Mouse (Mus musculus) fibroblast of lung, adult 2 months (primary cell): ENCODE measurements at regions not wholly inside any gene's neighbourhood (a gene's known extent, or its start where the extent isn't known, plus 50 kb on each side); places are given as distances from the start of the nearest gene placed in this dataset.
"Not testable (repeated sequence)": the region's sequence is repeated elsewhere in the genome, so short reads cannot be mapped to it uniquely, and the experiment has no call there.

Experiments used
- DNase-seq: peaks from one replicate; pipeline ENCODE4 v3.0.0-alpha.2; 2011; ENCODE audit warnings: low read depth

- DNase-seq = no peak
Observed at GRCm38 (mm10) chr13:28840142-28840541, 113.4 kb downstream of the Sox4 start.

GRCm38 (mm10) chr13:28839084-28839483 is 114.4 kb downstream of the Sox4 start:
- DNase-seq = no peak

- DNase-seq = no peak
Observed at GRCm38 (mm10) chr13:28838216-28838615, 115.3 kb downstream of the Sox4 start.

GRCm38 (mm10) chr13:28837196-28837595 is 116.3 kb downstream of the Sox4 start:
- not testable (repeated sequence) for DNase-seq

GRCm38 (mm10) chr13:28833700-28834065 is 119.8 kb downstream of the Sox4 start:
- no peak for DNase-seq

- DNase-seq = no peak
Observed at GRCm38 (mm10) chr13:28832855-28833699, 120.4 kb downstream of the Sox4 start.

- no peak for DNase-seq
Observed at GRCm38 (mm10) chr13:28826284-28826683, 127.2 kb downstream of the Sox4 start.

GRCm38 (mm10) chr13:28823985-28824384 is 129.5 kb downstream of the Sox4 start:
- no peak for DNase-seq

GRCm38 (mm10) chr13:28823311-28823880 is 130.1 kb downstream of the Sox4 start:
- no peak for DNase-seq

- DNase-seq = no peak
Observed at GRCm38 (mm10) chr13:28820868-28821533, 132.5 kb downstream of the Sox4 start.

- DNase-seq = no peak
Observed at GRCm38 (mm10) chr13:28814127-28814526, 139.4 kb downstream of the Sox4 start.

GRCm38 (mm10) chr13:28811667-28812575 is 141.6 kb downstream of the Sox4 start:
- DNase-seq = no peak

GRCm38 (mm10) chr13:28811081-28811439 is 142.5 kb downstream of the Sox4 start:
- no peak for DNase-seq

GRCm38 (mm10) chr13:28810326-28811080 is 143.0 kb downstream of the Sox4 start:
- no peak for DNase-seq

- no peak for DNase-seq
Observed at GRCm38 (mm10) chr13:28805302-28805701, 148.2 kb downstream of the Sox4 start.

- DNase-seq = no peak
Observed at GRCm38 (mm10) chr13:28801210-28801954, 152.1 kb downstream of the Sox4 start.

GRCm38 (mm10) chr13:28800676-28801075 is 152.8 kb downstream of the Sox4 start:
- no peak for DNase-seq

GRCm38 (mm10) chr13:28799474-28799873 is 154.0 kb downstream of the Sox4 start:
- DNase-seq = no peak

GRCm38 (mm10) chr13:28797617-28798475 is 155.7 kb downstream of the Sox4 start:
- DNase-seq = peak; percentile 25

- no peak for DNase-seq
Observed at GRCm38 (mm10) chr13:28795274-28795673, 158.2 kb downstream of the Sox4 start.
